In genomic region chr13:21751827-21752226, GRCm38 (mm10) we compare ENCODE assay signal across 9 mouse cellular contexts. TPM values are rescaled to one million over a fixed set of nuclear protein-coding genes. Genes with fewer than 3 reads are reported as not detected.
DNase-seq lines count a peak whose midpoint lies in the region; ATAC-seq lines count a peak whose summit lies in the region.
"Had no signal": no experiment of that assay in that cellular context is flagged by ENCODE, and none has a peak within 500 bp of the region (broad histone marks: within the 10 kb centered on the region; RNA-seq: fewer than 3 reads in every experiment).

No protein-coding gene starts in this region.

- H3K27ac ChIP-seq in heart, embryonic 10.5 days, result peak overlapping the region; percentile 89
- H3K27ac ChIP-seq in midbrain, embryonic 11.5 days (ENCODE audit: low read depth, low read length), result peak overlapping the region; percentile 91
- no peak overlapping the region for H3K27ac ChIP-seq in midbrain, embryonic 15.5 days
- peak overlapping the region; percentile 11; the same call in 1 of the 2 replicates for H3K27ac ChIP-seq in intestine, embryonic 15.5 days
- peak overlapping the region; percentile 69; the same call in 1 of the 2 replicates for H3K27ac ChIP-seq in neural tube, embryonic 11.5 days (ENCODE audit: low read depth, low read length)

- 0 out of 2 replicates have a peak, but pooled peaks cover 2% of the 10 kb centered on the region for H3K36me3 ChIP-seq in heart, embryonic 10.5 days
- H3K36me3 ChIP-seq in midbrain, embryonic 11.5 days (ENCODE audit: control insufficient read depth, insufficient read depth, low read length), result no peaks in the 10 kb centered on the region
- H3K36me3 ChIP-seq in midbrain, embryonic 15.5 days (replicated peaks), result no peaks in the 10 kb centered on the region
- no peaks in the 10 kb centered on the region for H3K36me3 ChIP-seq in intestine, embryonic 15.5 days
- no peaks in the 10 kb centered on the region for H3K36me3 ChIP-seq in neural tube, embryonic 11.5 days (ENCODE audit: control insufficient read depth, insufficient read depth, low read length)

- H3K4me2 ChIP-seq in midbrain, embryonic 11.5 days, result no peak overlapping the region
- H3K4me2 ChIP-seq in midbrain, embryonic 15.5 days, result no peak overlapping the region
- H3K4me2 ChIP-seq in intestine, embryonic 15.5 days (replicated peaks), result no peak overlapping the region
- no peak overlapping the region for H3K4me2 ChIP-seq in neural tube, embryonic 11.5 days (ENCODE audit: low read depth)

- WGBS in heart, embryonic 10.5 days, result 44% methylated on average over 3 of the region's 3 CpGs
- WGBS in midbrain, embryonic 11.5 days, result 77% methylated on average over 3 of the region's 3 CpGs
- WGBS in midbrain, embryonic 15.5 days, result 78% methylated on average over 3 of the region's 3 CpGs
- WGBS in intestine, embryonic 15.5 days, result 61% methylated on average over 3 of the region's 3 CpGs
- WGBS in neural tube, embryonic 11.5 days, result 76% methylated on average over 3 of the region's 3 CpGs

- H3K9me3 ChIP-seq in heart, embryonic 10.5 days, result no peaks in the 10 kb centered on the region
- H3K9me3 ChIP-seq in midbrain, embryonic 11.5 days (ENCODE audit: control insufficient read depth, low read length), result no peaks in the 10 kb centered on the region
- H3K9me3 ChIP-seq in midbrain, embryonic 15.5 days, result no peaks in the 10 kb centered on the region
- H3K9me3 ChIP-seq in intestine, embryonic 15.5 days, result no peaks in the 10 kb centered on the region
- H3K9me3 ChIP-seq in neural tube, embryonic 11.5 days (ENCODE audit: control insufficient read depth, low read length), result no peaks in the 10 kb centered on the region

- peak overlapping the region; percentile 55; the same call in 1 of the 2 replicates for H3K4me3 ChIP-seq in heart, embryonic 10.5 days
- no peak overlapping the region for H3K4me3 ChIP-seq in midbrain, embryonic 11.5 days (ENCODE audit: low read depth, low read length)
- no peak overlapping the region for H3K4me3 ChIP-seq in midbrain, embryonic 15.5 days
- no peak overlapping the region for H3K4me3 ChIP-seq in intestine, embryonic 15.5 days (replicated peaks)
- H3K4me3 ChIP-seq in neural tube, embryonic 11.5 days (ENCODE audit: low read depth, low read length), result no peak overlapping the region

- ATAC-seq in midbrain, embryonic 11.5 days (ENCODE audit: low FRiP score), result no peak
- ATAC-seq in midbrain, embryonic 15.5 days (replicated peaks), result no peak
- ATAC-seq in intestine, embryonic 15.5 days, result no peak
- ATAC-seq in neural tube, embryonic 11.5 days (ENCODE audit: insufficient read depth, low FRiP score, low TSS enrichment), result no peak

- H3K4me1 ChIP-seq in heart, embryonic 10.5 days, result peaks cover 17% of the 10 kb centered on the region; the same call in 1 of the 2 replicates
- H3K4me1 ChIP-seq in midbrain, embryonic 11.5 days (ENCODE audit: control insufficient read depth, insufficient read depth, low read length), result peaks cover 10% of the 10 kb centered on the region; the same call in 1 of the 2 replicates
- H3K4me1 ChIP-seq in midbrain, embryonic 15.5 days, result peaks cover 26% of the 10 kb centered on the region
- 0 out of 2 replicates have a peak, but pooled peaks cover 6% of the 10 kb centered on the region for H3K4me1 ChIP-seq in intestine, embryonic 15.5 days (replicated peaks)
- peaks cover 9% of the 10 kb centered on the region; the same call in 1 of the 2 replicates for H3K4me1 ChIP-seq in neural tube, embryonic 11.5 days (ENCODE audit: control insufficient read depth, insufficient read depth, low read length)

- no peak overlapping the region for H3K9ac ChIP-seq in midbrain, embryonic 11.5 days (ENCODE audit: low read length)
- H3K9ac ChIP-seq in midbrain, embryonic 15.5 days, result no peak overlapping the region
- H3K9ac ChIP-seq in intestine, embryonic 15.5 days, result no peak overlapping the region
- no peak overlapping the region for H3K9ac ChIP-seq in neural tube, embryonic 11.5 days (ENCODE audit: low read length)

- DNase-seq in heart, embryonic 10.5 days (ENCODE audit: low spot score), result no peak
- DNase-seq in heart, postnatal 4 days, result no peak
- DNase-seq in midbrain, embryonic 11.5 days (ENCODE audit: low spot score, missing footprints), result no peak
- DNase-seq in neural tube, embryonic 11.5 days (ENCODE audit: low spot score), result no peak
- DNase-seq in gastrocnemius, adult 8-10 months (ENCODE audit: low spot score in 2 of 2), result no peak
- DNase-seq in cerebellum, postnatal 36 days, result no peak
- DNase-seq: lung, postnatal 36 days had no signal

- H3K27me3 ChIP-seq in heart, embryonic 10.5 days (ENCODE audit: insufficient read depth, poor library complexity, severe bottlenecking), result no peaks in the 10 kb centered on the region
- no peaks in the 10 kb centered on the region for H3K27me3 ChIP-seq in midbrain, embryonic 11.5 days (ENCODE audit: control insufficient read depth, insufficient read depth, low read length)
- H3K27me3 ChIP-seq in midbrain, embryonic 15.5 days (replicated peaks), result no peaks in the 10 kb centered on the region
- H3K27me3 ChIP-seq in intestine, embryonic 15.5 days (replicated peaks), result no peaks in the 10 kb centered on the region
- no peaks in the 10 kb centered on the region for H3K27me3 ChIP-seq in neural tube, embryonic 11.5 days (ENCODE audit: control insufficient read depth, insufficient read depth, low read length)

RNA-seq across cellular contexts. Expression of gene Hist1h4k, which starts 1.5 kb away (rescaled TPM):
- polyA plus RNA-seq in heart, embryonic 10.5 days (2016; fragmentation: Nextera tagmentation; extraction: Ambion mirVana), result 2.4 and 3.8 TPM in 2 replicates
- 1,000 to 10,000 TPM in 1 of 2 experiments, 100 to 1,000 TPM in 1; 995 to 1,039 TPM for total RNA-seq in heart, postnatal 4 days (2021)
- polyA plus RNA-seq in midbrain, embryonic 11.5 days (2014; fragmentation: Nextera tagmentation; extraction: Ambion mirVana), result 2.4 and 6.0 TPM in 2 replicates
- 1.8 and 4.2 TPM in 2 replicates for polyA plus RNA-seq in midbrain, embryonic 15.5 days (2015; fragmentation: Nextera tagmentation; extraction: Ambion mirVana)
- polyA plus RNA-seq in intestine, embryonic 15.5 days (2015; fragmentation: Nextera tagmentation; extraction: Ambion mirVana), result 1.7 and 2.8 TPM in 2 replicates
- 1.8 and 2.3 TPM in 2 replicates for polyA plus RNA-seq in neural tube, embryonic 11.5 days (2014; fragmentation: Nextera tagmentation; extraction: Ambion mirVana)
- total RNA-seq in gastrocnemius, adult 8-10 months (2022), result 10 to 100 TPM in 1 of 4 experiments, 1 to 10 TPM in 3; 5.0 to 10.8 (median 6.7) TPM

RNA-seq across cellular contexts. Expression of gene Hist1h2ak, which starts 1.8 kb away (rescaled TPM):
- polyA plus RNA-seq in heart, embryonic 10.5 days (2016; fragmentation: Nextera tagmentation; extraction: Ambion mirVana), result 6.7 and 8.3 TPM in 2 replicates
- total RNA-seq in heart, postnatal 4 days (2021), result 100 to 1,000 TPM; 186 to 191 TPM
- polyA plus RNA-seq in midbrain, embryonic 11.5 days (2014; fragmentation: Nextera tagmentation; extraction: Ambion mirVana), result 6.2 and 10.7 TPM in 2 replicates
- 5.5 and 6.9 TPM in 2 replicates for polyA plus RNA-seq in midbrain, embryonic 15.5 days (2015; fragmentation: Nextera tagmentation; extraction: Ambion mirVana)
- polyA plus RNA-seq in intestine, embryonic 15.5 days (2015; fragmentation: Nextera tagmentation; extraction: Ambion mirVana), result 22.4 and 26.3 TPM in 2 replicates
- polyA plus RNA-seq in neural tube, embryonic 11.5 days (2014; fragmentation: Nextera tagmentation; extraction: Ambion mirVana), result 8.1 and 9.3 TPM in 2 replicates
- not detected for total RNA-seq in gastrocnemius, adult 8-10 months (2022)

RNA-seq across cellular contexts. Expression of gene Hist1h2bn, which starts 2.1 kb away (rescaled TPM):
- polyA plus RNA-seq in heart, embryonic 10.5 days (2016; fragmentation: Nextera tagmentation; extraction: Ambion mirVana), result 1.2 and 3.0 TPM in 2 replicates
- 100 to 1,000 TPM; 295 to 300 TPM for total RNA-seq in heart, postnatal 4 days (2021)
- 2.2 TPM in 1 of 2 replicates, not detected in the other for polyA plus RNA-seq in midbrain, embryonic 11.5 days (2014; fragmentation: Nextera tagmentation; extraction: Ambion mirVana)
- 0.89 TPM in 1 of 2 replicates, not detected in the other for polyA plus RNA-seq in midbrain, embryonic 15.5 days (2015; fragmentation: Nextera tagmentation; extraction: Ambion mirVana)
- polyA plus RNA-seq in intestine, embryonic 15.5 days (2015; fragmentation: Nextera tagmentation; extraction: Ambion mirVana), result 3.0 and 5.9 TPM in 2 replicates
- 2.1 and 3.2 TPM in 2 replicates for polyA plus RNA-seq in neural tube, embryonic 11.5 days (2014; fragmentation: Nextera tagmentation; extraction: Ambion mirVana)
- total RNA-seq in gastrocnemius, adult 8-10 months (2022), result 1 to 10 TPM in 2 of 4 experiments, not detected in 2; 1.5 to 1.8 TPM

RNA-seq across cellular contexts. Expression of gene Hist1h4j, which starts 17.0 kb away (rescaled TPM):
- 2.0 TPM in 1 of 2 replicates, not detected in the other for polyA plus RNA-seq in heart, embryonic 10.5 days (2016; fragmentation: Nextera tagmentation; extraction: Ambion mirVana)
- total RNA-seq in heart, postnatal 4 days (2021), result 10 to 100 TPM; 84.6 to 87.5 TPM
- polyA plus RNA-seq in midbrain, embryonic 11.5 days (2014; fragmentation: Nextera tagmentation; extraction: Ambion mirVana), result 1.0 and 2.2 TPM in 2 replicates
- polyA plus RNA-seq in midbrain, embryonic 15.5 days (2015; fragmentation: Nextera tagmentation; extraction: Ambion mirVana), result 0.93 TPM in 1 of 2 replicates, not detected in the other
- 1.2 and 1.6 TPM in 2 replicates for polyA plus RNA-seq in intestine, embryonic 15.5 days (2015; fragmentation: Nextera tagmentation; extraction: Ambion mirVana)
- polyA plus RNA-seq in neural tube, embryonic 11.5 days (2014; fragmentation: Nextera tagmentation; extraction: Ambion mirVana), result 1.1 and 1.4 TPM in 2 replicates
- 1 to 10 TPM in 1 of 4 experiments, under 1 TPM in 2, not detected in 1; 0.67 to 1.6 (median 0.90) TPM for total RNA-seq in gastrocnemius, adult 8-10 months (2022)

RNA-seq across cellular contexts. Expression of gene Hist1h1b, which starts 28.6 kb away (rescaled TPM):
- polyA plus RNA-seq in heart, embryonic 10.5 days (2016; fragmentation: Nextera tagmentation; extraction: Ambion mirVana), result 12.2 and 12.8 TPM in 2 replicates
- total RNA-seq in heart, postnatal 4 days (2021), result 100 to 1,000 TPM; 295 to 307 TPM
- 20.0 and 24.8 TPM in 2 replicates for polyA plus RNA-seq in midbrain, embryonic 11.5 days (2014; fragmentation: Nextera tagmentation; extraction: Ambion mirVana)
- polyA plus RNA-seq in midbrain, embryonic 15.5 days (2015; fragmentation: Nextera tagmentation; extraction: Ambion mirVana), result 3.4 and 3.7 TPM in 2 replicates
- polyA plus RNA-seq in intestine, embryonic 15.5 days (2015; fragmentation: Nextera tagmentation; extraction: Ambion mirVana), result 19.8 and 25.0 TPM in 2 replicates
- 15.4 and 16.9 TPM in 2 replicates for polyA plus RNA-seq in neural tube, embryonic 11.5 days (2014; fragmentation: Nextera tagmentation; extraction: Ambion mirVana)
- 1 to 10 TPM in 1 of 4 experiments, under 1 TPM in 2, not detected in 1; 0.40 to 1.2 (median 0.70) TPM for total RNA-seq in gastrocnemius, adult 8-10 months (2022)
